Mouse (Mus musculus) lung, postnatal 0 days (tissue): ENCODE data around the gene 0610009B22Rik.
"Not testable (repeated sequence)": the region's sequence is repeated elsewhere in the genome, so short reads cannot be mapped to it uniquely, and the experiment has no call there.

Experiments used
- CTCF ChIP-seq: IDR thresholded peaks from 2 replicates; pipeline ENCODE4 v1.5.1; 2016; ENCODE audit warnings: antibody characterized with exemption, mild to moderate bottlenecking
- EP300 ChIP-seq: IDR thresholded peaks from 2 replicates; pipeline ENCODE4 v1.6.1; 2016; ENCODE audit warnings: antibody characterized with exemption, mild to moderate bottlenecking, control low read depth

- not testable (repeated sequence) for TF ChIP-seq CTCF, EP300
These were observed 23.9 kb downstream of the 0610009B22Rik start for GRCm38 (mm10) chr11:51664747-51665146.
